Mouse (Mus musculus) hindbrain, embryonic 16.5 days (tissue): Measurements from ENCODE around the gene Slc25a20. TPM values are rescaled to one million over a fixed set of nuclear protein-coding genes. Genes with fewer than 3 reads are reported as not detected.

Source experiments
- ATAC-seq: fragments of 200-750 bp; cut with Nextera tagmentation; 2 replicates; pipeline ENCODE4 v1.8.0; 2017; ENCODE audit warnings: moderate TSS enrichment, moderate library complexity
- H3K27ac ChIP-seq: fragments of 300-500 bp; sonication (generic); 2 replicates; pipeline ENCODE4 v1.5.1; 2014; ENCODE audit warnings: low read depth, mild to moderate bottlenecking, control low read depth, low read length, moderate library complexity
- H3K27me3 ChIP-seq: fragments of 300-500 bp; sonication (generic); replicated peaks from 2 replicates; pipeline ENCODE4 v1.6.1; 2014; ENCODE audit warnings: low read length; ENCODE audit not compliant: control insufficient read depth, insufficient read depth
- H3K36me3 ChIP-seq: fragments of 300-500 bp; sonication (generic); 2 replicates; pipeline ENCODE4 v1.6.1; 2014; ENCODE audit warnings: mild to moderate bottlenecking, low read length, moderate library complexity, mixed read lengths; ENCODE audit not compliant: control insufficient read depth, insufficient read depth
- H3K4me1 ChIP-seq: fragments of 300-500 bp; sonication (generic); 2 replicates; pipeline ENCODE4 v1.6.1; 2014; ENCODE audit warnings: low read depth, low read length; ENCODE audit not compliant: control insufficient read depth, insufficient read depth
- H3K4me2 ChIP-seq: fragments of 300-500 bp; sonication (generic); 2 replicates; pipeline ENCODE4 v1.6.1; 2014; ENCODE audit warnings: mild to moderate bottlenecking, low read length, control low read depth, moderate library complexity
- H3K4me3 ChIP-seq: fragments of 300-500 bp; sonication (generic); 2 replicates; pipeline ENCODE4 v1.5.1; 2014; ENCODE audit warnings: mild to moderate bottlenecking, low read length, control low read depth, moderate library complexity
- H3K9ac ChIP-seq: fragments of 300-500 bp; sonication (generic); 2 replicates; pipeline ENCODE4 v1.6.1; 2014; ENCODE audit warnings: low read depth, mild to moderate bottlenecking, control low read depth, low read length, moderate library complexity
- H3K9me3 ChIP-seq: fragments of 300-500 bp; sonication (generic); 2 replicates; pipeline ENCODE4 v1.6.1; 2014; ENCODE audit warnings: mild to moderate bottlenecking, low read length, moderate library complexity; ENCODE audit not compliant: control insufficient read depth
- WGBS: fragments of 180-500 bp; shearing (Covaris S2); extraction: QIAGEN DNeasy Blood & Tissue Kit; methylation state at CpG from one replicate; pipeline ENCODE4 v1.1.7; 2014; 5-methylcytosine and 5-hydroxymethylcytosine counted together
- microRNA-seq: library from miRNA; unstranded; fragments of <30 nt; microRNA quantifications from one replicate; pipeline ENCODE4, GENCODE M21; 2017
- polyA plus RNA-seq: library from polyadenylated mRNA; unstranded; fragments of >200 nt; fragmentation: Nextera tagmentation; extraction: Ambion mirVana; gene quantifications from 2 replicates; pipeline ENCODE4 v1.2.1, GENCODE M21; 2015

Gene Slc25a20
- polyA plus RNA-seq, 1 experiment from 2014 or later: 51.3 TPM

DNA sequence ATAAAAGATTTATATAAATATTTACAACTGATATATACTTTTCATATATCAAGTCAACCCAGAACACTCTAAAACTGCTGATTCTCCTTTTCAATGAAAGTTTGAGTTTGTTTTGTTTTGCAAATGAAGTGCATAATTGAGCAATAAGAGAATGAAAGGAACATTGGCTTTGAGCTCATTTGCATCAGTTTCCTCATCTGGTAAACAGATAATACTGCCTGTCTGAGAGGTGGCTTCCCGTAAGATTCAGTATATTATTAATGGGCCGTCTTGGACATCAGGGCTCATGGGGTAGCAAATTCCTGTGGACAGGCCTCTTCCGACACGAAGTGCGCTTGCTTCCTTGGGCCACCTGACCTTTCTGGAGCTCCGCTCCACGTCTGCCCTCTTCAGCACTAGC, 48.9 kb downstream of the Slc25a20 start:
- Histone ChIP-seq H3K9ac (no peak overlapping the region), H3K4me3 (no peak overlapping the region), H3K4me2 (no peak overlapping the region), H3K27me3 (no peaks in the 10 kb centered on the region), H3K36me3 (no peaks in the 10 kb centered on the region), H3K27ac (no peak overlapping the region), H3K9me3 (no peaks in the 10 kb centered on the region), H3K4me1 (no peaks in the 10 kb centered on the region)
- no peak for ATAC-seq
- 77% methylated on average over 7 of the region's 7 CpGs for WGBS

DNA sequence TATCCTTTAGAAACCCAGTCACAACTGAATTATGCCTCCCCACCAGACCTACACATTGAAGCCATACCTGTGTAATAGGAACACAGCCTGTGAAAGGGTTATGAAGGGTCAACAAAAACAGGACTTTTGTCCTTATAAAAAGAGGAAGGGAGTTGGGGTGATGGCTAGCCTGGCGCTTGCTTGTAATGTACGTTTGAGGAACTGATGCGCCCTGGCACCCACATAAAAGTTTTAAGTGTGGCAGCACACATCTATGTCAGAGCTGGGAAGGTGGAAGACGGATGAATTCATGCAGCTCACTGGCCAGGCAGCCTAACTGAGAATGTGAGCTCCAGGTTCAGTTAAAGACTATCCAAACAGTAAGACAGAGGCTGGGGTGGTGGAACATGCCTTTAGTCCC, 54.3 kb downstream of the Slc25a20 start:
- 96% methylated on average over 4 of the region's 4 CpGs for WGBS
- no peaks in the 10 kb centered on the region for H3K9me3 ChIP-seq
- no peak overlapping the region for H3K27ac ChIP-seq
- H3K4me2 ChIP-seq: no peak overlapping the region
- H3K4me1 ChIP-seq: no peaks in the 10 kb centered on the region
- H3K4me3 ChIP-seq: no peak overlapping the region
- no peak overlapping the region for H3K9ac ChIP-seq
- H3K36me3 ChIP-seq: peaks cover 14% of the 10 kb centered on the region
- H3K27me3 ChIP-seq: no peaks in the 10 kb centered on the region
- no peak for ATAC-seq

DNA sequence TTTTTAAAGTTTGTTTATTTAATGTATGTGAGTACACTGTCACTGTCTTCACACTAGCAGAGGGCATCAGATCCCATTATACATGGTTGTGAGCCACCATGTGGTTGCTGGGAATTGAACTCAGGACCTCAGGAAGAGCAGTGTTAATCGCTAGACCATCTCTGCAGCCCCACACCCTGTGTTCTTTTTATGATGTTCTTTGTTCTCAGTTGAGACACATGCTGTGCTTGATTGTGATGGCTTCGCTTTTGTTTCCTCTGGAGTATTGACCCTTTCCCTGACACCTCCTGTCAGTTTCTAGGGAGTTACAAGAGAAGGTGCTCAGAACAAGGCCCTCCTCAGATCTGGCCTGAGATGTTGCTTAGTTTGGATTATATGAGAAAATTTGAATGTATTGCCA, 61.9 kb downstream of the Slc25a20 start:
- Histone ChIP-seq H3K4me2 (no peak overlapping the region), H3K27ac (no peak overlapping the region), H3K36me3 (peaks cover 17% of the 10 kb centered on the region), H3K27me3 (no peaks in the 10 kb centered on the region), H3K9me3 (no peaks in the 10 kb centered on the region), H3K9ac (no peak overlapping the region), H3K4me3 (no peak overlapping the region), H3K4me1 (no peaks in the 10 kb centered on the region)
- 7% methylated on average over 2 of the region's 2 CpGs for WGBS
- no peak for ATAC-seq

DNA sequence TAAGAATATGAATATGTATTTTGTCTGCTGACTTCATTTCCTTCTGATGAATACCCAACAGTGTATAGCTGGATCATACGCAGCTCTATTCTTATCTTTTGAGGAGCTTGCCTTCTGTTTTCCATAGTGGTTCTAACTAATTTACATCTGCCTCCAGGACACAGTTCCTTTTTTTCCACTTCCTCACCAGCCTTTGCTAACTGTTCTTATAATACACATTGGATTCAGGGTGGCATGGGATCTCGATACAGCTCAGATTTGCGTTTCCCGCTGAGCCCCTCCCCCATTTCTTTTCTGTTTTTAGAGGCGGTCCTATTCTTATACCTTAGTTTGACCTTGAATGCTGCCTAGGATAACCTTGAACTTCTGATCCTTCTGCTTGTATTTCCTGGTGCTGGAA, 64.2 kb downstream of the Slc25a20 start:
- no peak overlapping the region for H3K4me3 ChIP-seq
- no peak overlapping the region for H3K4me2 ChIP-seq
- ATAC-seq: no peak
- H3K9ac ChIP-seq: no peak overlapping the region
- H3K27ac ChIP-seq: no peak overlapping the region
- peaks cover 17% of the 10 kb centered on the region for H3K36me3 ChIP-seq
- 90% methylated on average over 5 of the region's 5 CpGs for WGBS
- H3K27me3 ChIP-seq: no peaks in the 10 kb centered on the region
- H3K9me3 ChIP-seq: no peaks in the 10 kb centered on the region
- no peaks in the 10 kb centered on the region for H3K4me1 ChIP-seq

DNA sequence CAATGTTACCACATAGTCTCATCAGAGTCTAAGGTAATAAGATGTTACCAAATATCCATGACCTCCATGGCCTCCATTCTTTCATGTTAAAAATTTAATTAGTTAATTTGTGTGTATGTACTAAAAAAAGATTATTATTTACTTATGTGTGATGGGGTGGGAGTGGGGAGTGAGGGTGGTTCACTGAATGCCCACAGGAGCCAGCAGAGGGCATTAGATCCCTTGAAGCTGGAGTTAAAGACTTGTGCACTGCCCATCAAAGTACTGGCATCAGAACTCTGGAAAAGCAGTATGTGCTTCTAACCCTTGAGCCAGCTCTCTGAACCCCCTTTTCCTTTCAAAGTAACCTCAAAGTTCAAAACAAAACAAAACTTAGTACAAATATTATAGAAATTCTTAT, 67.2 kb downstream of the Slc25a20 start:
- no peak for ATAC-seq
- Histone ChIP-seq H3K4me1 (no peaks in the 10 kb centered on the region), H3K27me3 (no peaks in the 10 kb centered on the region), H3K4me3 (no peak overlapping the region), H3K36me3 (peaks cover 22% of the 10 kb centered on the region), H3K9ac (no peak overlapping the region), H3K27ac (no peak overlapping the region), H3K4me2 (no peak overlapping the region), H3K9me3 (no peaks in the 10 kb centered on the region)

DNA sequence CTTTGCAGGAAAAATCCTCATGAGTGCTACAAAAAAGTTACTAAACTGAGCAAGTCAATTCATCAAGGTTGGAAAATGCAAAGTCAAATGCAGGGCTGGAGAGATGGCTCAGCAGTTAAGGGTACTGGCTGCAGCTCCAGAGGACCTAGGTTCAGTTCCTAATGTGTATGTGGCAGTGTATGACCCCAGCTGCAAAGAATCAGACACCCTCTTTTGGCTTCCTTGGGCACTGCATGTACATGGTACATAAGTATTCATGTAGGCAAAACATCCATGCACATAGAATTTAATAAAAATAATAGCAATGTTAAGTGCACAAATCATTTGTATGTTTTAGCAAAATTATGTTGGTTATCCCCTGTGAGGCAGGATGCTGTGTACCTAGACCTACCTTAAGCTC, 70.6 kb downstream of the Slc25a20 start:
- no peak for ATAC-seq
- Histone ChIP-seq H3K36me3 (peaks cover 21% of the 10 kb centered on the region), H3K27me3 (no peaks in the 10 kb centered on the region), H3K27ac (no peak overlapping the region), H3K9ac (no peak overlapping the region), H3K4me2 (no peak overlapping the region), H3K4me1 (no peaks in the 10 kb centered on the region), H3K4me3 (no peak overlapping the region), H3K9me3 (no peaks in the 10 kb centered on the region)

Small RNAs within 50 kb of the gene (microRNA-seq; reads per million reads assigned to microRNA genes)
- gene Gm26298: not detected

Other genes with a start within 250 kb of the Slc25a20 start
- gene Ccdc36, start 233.6 kb upstream of the Slc25a20 start, polyA plus RNA-seq: 1.6 and 1.7 TPM in 2 replicates
- gene BC048562, start 225.6 kb upstream of the Slc25a20 start, polyA plus RNA-seq: not detected in 2 replicates
- gene Ccdc71, start 201.6 kb upstream of the Slc25a20 start, polyA plus RNA-seq: 57.6 and 68.3 TPM in 2 replicates
- 54.8 and 68.6 TPM in 2 replicates for gene Klhdc8b, start 200.5 kb upstream of the Slc25a20 start, polyA plus RNA-seq
- 17.1 and 26.5 TPM in 2 replicates for gene Lamb2, start 182.4 kb upstream of the Slc25a20 start, polyA plus RNA-seq
- gene Usp19, start 171.5 kb upstream of the Slc25a20 start, polyA plus RNA-seq: 56.3 and 71.4 TPM in 2 replicates
- gene Qars, start 154.4 kb upstream of the Slc25a20 start, polyA plus RNA-seq: 62.3 and 64.6 TPM in 2 replicates
- 106 and 126 TPM in 2 replicates for gene Qrich1, start 145.3 kb upstream of the Slc25a20 start, polyA plus RNA-seq
- gene Impdh2, start 101.8 kb upstream of the Slc25a20 start, polyA plus RNA-seq: 101 and 110 TPM in 2 replicates
- gene Ndufaf3, start 94.7 kb upstream of the Slc25a20 start, polyA plus RNA-seq: 71.8 and 78.2 TPM in 2 replicates
- gene Dalrd3, start 92.2 kb upstream of the Slc25a20 start, polyA plus RNA-seq: 328 and 331 TPM in 2 replicates
- 326 and 352 TPM in 2 replicates for gene Wdr6, start 83.3 kb upstream of the Slc25a20 start, polyA plus RNA-seq
- 40.1 and 40.2 TPM in 2 replicates for gene P4htm, start 64.4 kb upstream of the Slc25a20 start, polyA plus RNA-seq
- gene Arih2, start 12.7 kb upstream of the Slc25a20 start, polyA plus RNA-seq: 44.6 and 48.0 TPM in 2 replicates
- gene Prkar2a, start 27.2 kb downstream of the Slc25a20 start, polyA plus RNA-seq: 36.8 and 52.8 TPM in 2 replicates
- gene Ip6k2, start 121.7 kb downstream of the Slc25a20 start, polyA plus RNA-seq: 178 and 185 TPM in 2 replicates
- 32.2 and 35.1 TPM in 2 replicates for gene Nckipsd, start 146.3 kb downstream of the Slc25a20 start, polyA plus RNA-seq
- 11.6 and 12.8 TPM in 2 replicates for gene Celsr3, start 164.2 kb downstream of the Slc25a20 start, polyA plus RNA-seq
- 21.9 and 22.2 TPM in 2 replicates for gene Slc26a6, start 191.2 kb downstream of the Slc25a20 start, polyA plus RNA-seq